Mouse (Mus musculus) thymus, adult 18-20 months (tissue): ENCODE measurements around the gene Wrnip1.

Experiments used
- DNase-seq, 2 experiments: peaks; one replicate each; pipeline ENCODE4 v3.0.0; 2022; ENCODE audit warnings: mixed read lengths in 2 of 2

The Wrnip1 gene

DNA sequence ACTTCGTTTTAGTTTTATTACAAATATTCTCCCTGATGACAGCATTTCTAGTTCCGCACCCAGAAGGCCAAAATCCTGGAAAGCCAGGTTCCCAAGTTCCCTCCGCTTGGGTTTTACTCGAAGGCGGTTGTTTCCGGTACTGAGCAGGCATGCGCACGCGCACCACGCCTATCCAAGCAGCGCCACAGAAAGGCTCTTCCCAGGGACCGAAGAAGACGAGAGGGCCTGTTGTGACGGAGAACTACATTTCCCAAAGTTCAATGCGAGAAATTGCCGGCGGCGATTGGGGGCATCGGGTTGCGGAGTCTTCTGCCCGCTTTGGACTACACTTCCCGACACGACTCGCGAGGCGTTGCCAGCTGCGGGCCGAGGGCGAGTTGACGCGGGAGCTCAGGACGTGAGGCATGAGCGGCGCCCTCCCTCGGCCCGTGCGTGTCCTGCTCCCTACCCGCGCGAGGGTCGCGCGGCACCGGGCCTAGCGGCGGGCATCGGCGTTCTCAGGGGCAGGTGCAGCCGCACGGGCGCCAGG, at the start of gene Wrnip1:
TSS of gene Wrnip1 (plus strand) at position 346 of the 529 bp plus-strand sequence.
- DNase-seq = peak; percentile 95 to 98

DNA sequence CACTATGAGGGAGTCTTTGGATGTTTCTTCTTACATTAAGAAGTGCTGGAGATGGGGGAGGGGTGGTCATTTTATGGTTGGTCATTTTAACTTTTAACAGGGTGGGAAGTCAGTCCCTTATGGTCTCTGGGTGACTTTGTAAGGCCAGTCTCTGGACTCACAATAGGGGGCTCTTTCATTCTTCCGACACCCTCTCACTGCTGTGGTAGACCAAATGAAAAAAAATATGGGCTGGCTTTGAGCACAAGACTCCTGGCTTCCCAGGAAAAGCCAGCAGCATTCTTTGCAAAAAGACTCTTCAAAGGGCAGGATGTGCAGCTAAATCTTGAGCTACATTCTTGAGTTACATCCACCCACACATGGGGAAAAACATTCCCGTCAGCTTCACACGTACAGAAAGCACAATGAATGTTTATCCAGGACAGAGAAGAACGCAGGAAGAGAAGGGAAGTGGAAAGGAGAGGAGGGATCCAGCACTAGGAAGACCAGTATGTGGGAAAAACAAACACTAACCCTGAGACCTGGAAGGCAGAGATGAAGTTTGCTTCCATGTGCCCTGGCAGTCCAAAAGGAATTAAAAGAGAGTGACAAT, 49.7 kb upstream of the Wrnip1 start:
- DNase-seq = no peak

DNA sequence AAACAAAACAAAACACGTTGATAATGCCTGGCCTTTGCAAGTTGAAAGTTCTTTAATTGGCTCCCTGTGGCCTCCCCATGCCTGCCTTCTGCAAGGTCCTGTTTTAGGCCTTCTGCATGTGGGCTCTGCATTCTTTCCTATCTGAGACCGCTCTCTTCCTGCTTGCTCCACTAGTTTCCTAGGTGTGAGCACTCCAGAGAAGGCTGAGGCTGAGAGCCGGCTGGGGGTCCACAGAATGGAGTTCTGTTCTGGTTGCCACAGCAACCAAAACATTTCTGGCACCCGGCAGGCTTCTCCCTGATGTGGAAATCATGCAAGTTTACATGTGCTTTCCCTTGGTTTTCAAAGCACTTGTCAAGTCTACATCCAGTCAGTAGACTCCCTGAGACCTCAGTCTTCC, 42.8 kb upstream of the Wrnip1 start:
- DNase-seq = no peak

DNA sequence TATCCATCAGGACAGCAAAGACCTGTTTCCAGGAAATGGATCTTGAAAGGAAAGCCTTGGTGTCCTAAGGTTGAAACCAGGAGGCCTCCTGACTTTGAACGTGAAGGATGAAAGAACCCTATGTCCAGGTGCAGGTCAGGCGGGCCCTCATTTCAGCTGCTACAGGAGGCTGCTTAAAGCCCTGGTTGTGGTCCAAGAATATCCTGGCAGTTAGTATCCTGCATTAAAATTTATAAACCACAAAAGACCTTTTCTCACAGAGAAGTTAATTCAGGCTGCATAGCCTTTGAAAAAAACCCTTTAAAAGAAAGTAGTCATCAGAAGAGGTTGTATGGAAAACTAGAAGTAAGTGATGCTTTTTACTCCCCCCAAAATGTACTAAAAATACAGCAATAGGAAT, 41.0 kb upstream of the Wrnip1 start:
- DNase-seq = no peak

DNA sequence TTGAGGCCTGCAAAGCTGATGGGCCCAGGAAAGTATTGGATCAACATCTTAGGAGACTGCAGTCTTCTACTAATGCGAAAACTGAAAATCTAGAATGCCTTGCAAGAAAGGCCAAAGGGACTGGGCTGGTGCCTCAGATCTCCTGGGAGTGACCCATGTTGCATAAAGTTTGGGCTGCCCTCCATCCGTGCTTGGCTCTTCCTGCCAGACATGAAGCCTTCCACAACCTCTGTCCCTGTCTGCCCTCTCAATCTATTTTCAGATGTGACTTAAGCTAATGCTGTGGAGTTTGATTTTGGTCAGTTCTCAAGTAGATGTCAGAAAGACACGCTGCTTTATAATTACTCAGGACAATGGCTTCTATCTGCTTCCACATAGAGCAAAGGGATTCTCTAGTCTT, 38.7 kb upstream of the Wrnip1 start:
- DNase-seq = no peak

DNA sequence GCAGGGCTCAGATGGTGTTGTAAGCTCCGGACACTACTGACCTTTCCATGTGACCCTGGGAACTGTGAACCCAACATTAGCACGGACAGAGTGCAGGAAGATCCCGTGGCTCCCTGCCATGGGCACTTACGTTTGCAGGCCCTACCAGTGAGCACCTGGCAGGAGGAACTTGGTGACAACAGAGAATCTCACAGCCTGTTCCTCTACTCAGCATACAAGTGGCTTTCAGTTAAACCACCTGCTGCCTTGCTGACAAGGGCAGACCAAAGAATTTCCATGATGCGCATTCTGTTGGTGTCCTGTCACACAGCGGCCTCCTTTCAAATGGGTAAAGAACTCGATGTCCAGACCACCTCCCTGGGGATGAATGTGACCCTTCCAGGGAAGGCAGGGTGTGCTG, 37.4 kb upstream of the Wrnip1 start:
- peak in 1 of 2 experiments; percentile 9 for DNase-seq

DNA sequence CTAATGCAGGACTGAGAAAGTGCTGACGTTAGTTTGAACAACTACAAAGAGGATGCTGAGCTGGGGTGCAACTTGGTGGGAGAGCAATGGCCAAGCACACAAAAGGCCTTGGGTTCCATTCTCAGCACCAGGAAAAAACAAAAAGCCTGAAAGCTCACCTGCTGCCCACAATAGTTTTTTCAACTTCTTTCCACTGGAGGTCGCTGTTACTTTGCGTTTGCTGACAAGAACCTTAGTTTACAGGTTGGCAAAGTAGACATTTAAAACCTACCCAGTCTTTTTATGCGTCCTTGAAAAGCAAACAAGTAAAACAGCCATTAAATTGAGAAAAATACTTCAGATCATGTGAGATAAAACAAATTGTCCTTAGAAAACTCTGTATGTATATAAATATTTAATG, 33.7 kb upstream of the Wrnip1 start:
- no peak for DNase-seq

DNA sequence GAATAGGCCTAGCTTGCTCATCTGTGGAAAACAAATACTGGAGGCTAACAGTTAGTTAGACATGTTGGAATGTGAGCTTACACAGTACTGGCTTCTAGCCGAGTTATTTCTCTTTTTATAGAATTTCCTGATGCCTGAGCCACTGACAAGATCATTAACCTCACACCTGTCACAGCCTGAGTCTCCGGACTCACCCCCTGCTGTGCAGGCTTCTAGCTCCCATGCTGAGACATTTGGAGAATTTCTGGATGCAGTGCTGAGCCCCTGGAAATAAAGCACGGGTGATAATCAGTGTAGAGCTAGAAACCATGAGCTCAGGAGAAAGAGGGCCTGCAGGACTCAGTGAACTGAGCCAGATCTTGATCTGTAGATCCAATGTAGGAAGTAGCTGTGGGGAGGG, 31.9 kb upstream of the Wrnip1 start:
- no peak for DNase-seq

DNA sequence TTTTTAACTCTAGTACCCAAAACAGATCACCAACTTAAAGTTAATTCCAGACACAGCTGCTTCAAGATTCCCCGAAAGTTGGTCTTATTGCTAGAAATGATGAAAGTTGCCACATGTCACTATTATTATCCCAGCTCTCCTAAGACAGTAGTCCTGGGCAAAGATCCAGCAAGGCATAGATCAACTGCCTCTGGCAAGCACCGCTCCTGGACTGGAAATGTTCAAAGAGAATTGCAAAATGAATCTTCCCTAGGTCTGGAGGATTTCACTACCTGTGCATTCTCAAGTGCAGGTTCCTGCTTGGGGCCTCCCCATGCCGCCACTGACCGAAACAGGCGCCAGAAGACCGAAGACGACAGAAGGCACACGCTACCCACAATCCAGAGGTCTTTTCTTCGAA, 25.9 kb upstream of the Wrnip1 start:
- no peak for DNase-seq

DNA sequence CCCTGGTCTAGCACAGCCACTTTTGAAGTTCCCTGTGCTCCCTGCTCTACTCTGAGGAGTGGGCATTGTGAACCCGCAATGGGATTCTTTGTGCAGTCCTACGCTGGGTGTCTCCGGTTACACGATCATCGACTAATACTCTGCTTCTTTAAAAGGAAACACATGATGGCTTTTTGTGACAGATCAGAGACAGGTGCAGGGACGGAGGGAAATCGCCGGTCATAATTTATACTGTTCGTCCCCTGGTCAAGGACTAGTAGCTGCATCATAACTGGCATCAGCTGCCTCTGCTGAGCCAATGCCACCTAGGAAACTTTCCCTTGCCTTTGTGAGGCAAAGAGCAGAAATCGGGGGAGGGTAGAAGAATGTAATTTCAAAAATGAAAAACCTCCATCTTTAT, 25.5 kb upstream of the Wrnip1 start:
- DNase-seq = no peak

DNA sequence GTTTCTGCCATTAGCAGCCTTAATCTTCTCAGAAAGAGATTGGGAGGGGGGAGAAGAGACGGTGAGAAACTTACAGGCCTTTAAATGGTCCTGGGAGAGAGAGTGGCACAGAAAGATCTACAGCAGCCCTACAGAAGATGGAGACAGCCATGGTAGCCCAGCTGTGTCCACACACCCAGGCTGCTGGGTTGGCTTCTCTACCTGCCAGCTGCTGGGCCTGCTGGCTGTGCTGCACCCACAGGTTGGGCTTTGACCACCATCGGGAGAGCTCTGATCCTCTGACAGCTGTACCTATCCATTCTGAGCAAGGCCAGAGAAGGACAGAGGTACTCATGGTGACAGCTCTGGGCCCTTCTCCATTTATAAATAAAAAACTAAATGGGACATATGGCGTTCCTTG, 23.0 kb upstream of the Wrnip1 start:
- no peak for DNase-seq

DNA sequence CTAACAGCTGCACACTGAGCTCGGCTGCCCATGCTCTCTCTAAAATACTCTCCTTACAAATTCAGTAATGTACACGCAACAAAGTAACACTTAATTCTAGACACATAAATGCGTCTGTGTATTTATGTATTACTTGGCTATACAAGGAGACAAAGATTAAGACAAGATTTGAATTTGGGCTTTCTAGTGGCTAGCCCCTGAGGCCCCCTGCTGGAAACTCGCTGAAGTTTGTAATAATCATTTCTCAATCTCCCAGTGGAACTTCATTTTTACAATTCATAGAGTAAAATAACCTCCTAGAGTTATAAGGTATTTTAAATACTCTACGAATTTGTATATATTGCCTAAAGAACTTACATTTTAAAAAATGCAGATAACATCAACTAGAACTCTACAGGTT, 18.8 kb upstream of the Wrnip1 start:
- DNase-seq = no peak

DNA sequence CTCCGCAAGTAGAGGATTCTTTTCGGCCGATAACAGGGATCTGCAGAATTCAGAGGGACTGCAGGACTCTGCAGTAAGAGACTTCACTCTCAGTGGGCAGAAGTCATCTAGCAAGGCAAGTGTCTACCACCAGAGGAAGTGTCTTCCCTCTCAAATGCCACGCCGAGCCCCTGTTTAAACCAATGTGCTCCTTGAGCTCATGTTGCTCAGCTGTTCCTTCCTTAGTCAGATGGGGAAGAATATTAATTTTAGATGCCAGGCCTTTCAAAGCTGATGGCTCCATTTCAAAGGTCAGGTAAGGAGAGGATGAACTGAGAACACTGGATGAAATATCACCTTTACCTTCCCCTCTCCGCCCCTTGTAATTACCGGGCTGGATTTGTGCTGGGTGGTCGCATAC, 18.0 kb upstream of the Wrnip1 start, which contains the start of gene Mylk4:
TSS of gene Mylk4 (minus strand) at position 139 of the 400 bp plus-strand sequence.
- no peak for DNase-seq

DNA sequence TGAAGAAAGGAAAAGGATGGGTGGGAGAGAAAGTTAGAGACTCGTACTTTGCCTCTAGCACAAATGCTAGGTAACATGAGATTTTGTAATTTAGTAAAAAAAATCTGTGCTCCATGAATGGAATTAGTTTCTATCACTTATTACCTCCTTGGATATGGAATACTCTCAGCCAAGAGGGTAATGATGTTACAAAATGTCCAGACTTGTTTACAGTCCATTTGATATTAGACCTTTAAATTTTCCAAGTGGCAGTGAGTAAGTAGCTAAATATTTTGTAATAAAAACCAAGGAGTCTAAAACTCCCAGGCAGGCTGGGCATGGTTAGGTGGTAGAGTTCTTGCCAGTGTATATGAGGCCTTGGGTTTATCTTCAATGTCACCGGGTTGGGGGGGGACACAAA, 14.3 kb upstream of the Wrnip1 start:
- DNase-seq = no peak

DNA sequence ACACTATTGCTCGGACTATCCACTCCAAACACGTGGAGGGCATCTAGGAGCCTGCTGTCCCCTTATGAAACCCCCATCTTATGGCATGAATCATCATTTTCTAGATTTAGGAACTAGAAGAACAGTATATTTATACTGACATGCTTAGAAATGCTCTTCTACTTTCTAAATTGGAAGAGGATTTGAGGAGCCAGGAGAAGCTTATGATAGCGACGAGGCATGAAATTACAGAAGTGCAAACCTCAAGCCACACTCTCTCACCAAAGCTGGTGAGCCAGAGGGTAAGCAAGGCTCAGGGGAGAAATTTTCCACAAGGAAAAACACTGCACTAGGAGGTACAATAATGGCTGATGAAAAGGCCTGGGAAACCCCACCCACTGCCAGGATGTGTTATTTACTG, 12.1 kb upstream of the Wrnip1 start:
- no peak for DNase-seq

DNA sequence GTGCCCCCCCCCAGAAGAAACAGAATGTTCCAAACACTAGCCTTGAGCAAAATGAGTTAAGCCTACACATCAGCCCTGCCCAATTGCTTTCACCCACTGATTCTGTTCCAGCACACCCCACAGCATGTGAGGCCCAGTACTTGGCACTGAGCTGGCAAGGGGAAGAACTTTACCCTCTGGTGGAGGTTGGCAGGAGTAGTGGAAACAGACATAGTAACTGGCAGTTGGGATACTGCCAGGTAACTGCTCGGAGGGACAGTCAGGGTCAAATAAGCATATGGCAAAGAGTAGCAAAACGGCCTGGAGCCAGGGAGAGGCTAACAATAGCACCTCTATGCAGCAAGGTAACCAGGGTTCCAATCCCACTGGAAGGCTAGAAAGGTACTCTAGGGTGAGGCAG, 7.2 kb upstream of the Wrnip1 start:
- DNase-seq = no peak

DNA sequence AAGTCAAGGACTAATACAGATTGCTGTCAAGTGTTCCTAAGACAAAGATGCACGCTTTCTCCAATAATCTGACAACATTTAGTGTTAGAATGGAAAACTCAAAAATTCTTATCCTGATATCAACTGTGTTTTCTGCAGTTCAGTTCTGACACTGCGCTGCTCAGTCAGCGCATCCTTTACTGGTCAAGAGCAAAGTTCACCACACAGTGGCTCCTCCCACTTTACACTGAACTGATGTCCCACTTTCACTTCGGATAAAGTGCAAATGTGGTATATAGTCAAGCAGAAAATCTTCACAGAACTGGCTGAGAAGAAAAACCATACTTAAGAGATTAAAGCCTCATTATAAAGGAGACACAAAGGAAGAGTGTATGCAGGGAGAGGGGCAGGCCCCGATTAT, 6.7 kb upstream of the Wrnip1 start:
- DNase-seq = no peak

DNA sequence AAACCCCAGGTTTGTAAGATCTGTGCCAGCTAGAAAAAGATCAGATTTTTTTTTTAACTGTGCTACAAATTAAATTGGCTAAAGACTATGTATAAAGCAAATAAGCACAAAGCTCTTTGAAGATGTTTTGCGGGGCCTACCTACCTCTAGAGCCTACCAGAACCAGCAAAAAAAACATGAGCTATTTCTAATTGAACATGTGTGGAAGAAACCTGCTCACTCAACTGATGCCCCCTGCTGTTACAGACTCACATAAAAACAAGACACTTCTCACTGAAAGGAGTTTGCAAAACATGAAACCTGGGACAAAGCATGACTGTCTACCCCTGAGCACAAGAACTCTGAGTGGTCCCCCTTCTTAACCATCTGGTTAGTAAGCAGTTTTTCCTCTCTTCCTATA, 4.8 kb upstream of the Wrnip1 start:
- DNase-seq = no peak

DNA sequence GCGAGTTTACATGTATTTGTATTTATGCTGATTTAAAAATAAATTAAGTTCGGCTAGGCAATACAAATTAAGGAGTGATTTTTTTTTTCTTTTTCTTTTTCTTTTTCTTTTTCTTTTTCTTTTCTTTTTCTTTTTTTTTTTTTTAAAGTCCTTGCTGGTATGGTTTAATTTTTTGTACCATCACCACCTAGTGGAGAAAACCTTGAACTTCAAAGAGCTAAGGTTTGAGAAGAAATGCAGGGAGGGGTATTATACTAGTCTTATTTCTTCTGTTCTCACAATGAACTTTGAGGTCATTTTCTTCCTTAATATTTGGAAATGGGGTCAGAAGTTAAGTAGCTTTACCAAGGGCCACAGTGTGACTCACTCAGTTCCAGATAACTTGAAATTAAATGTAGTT, 2.7 kb upstream of the Wrnip1 start:
- DNase-seq = no peak

DNA sequence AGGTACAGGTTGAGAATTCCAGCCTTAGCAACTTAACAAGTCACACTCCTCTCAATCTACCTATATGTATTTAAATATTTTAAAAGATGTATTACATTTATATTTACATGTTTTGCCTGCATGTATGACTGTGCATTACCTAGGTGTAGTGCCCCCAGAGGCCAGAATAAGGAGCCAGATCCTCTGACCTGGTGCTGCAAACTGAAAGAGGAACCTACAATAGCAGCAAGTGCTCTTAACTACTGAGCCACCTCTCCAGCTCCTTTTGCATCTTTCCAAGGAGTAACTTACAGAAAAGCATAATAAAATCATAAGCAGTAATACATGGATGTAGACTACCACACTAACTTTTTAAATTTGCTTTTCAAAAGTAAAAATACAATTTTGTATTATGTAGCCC, 979 bp upstream of the Wrnip1 start:
- DNase-seq = peak in 1 of 2 experiments; percentile 20

DNA sequence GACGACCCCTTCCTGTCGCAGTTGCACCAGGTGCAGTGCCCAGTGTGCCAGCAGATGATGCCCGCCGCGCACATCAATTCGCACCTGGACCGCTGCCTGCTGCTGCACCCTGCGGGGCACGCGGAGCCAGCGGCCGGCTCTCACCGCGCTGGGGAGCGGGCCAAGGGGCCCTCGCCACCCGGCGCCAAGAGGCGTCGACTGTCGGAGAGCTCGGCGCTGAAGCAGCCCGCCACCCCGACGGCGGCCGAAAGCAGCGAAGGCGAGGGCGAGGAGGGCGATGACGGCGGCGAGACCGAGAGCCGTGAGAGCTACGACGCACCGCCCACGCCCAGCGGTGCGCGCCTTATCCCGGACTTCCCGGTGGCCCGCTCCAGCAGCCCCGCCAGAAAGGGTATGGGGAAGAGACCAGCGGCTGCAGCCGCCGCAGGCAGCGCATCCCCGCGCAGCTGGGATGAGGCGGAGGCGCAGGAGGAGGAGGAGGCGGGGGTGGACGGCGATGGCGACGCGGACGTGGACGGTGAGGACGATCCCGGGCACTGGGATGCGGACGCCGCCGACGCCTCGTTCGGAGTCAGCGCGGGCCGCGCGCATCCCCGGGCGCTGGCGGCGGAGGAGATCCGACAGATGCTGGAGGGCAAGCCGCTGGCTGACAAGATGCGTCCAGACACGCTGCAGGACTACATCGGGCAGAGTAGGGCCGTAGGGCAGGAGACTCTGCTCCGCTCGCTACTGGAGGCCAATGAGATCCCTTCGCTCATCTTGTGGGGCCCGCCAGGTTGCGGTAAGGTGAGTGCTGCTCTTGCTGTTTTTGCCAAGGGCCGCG, 632 bp downstream of the Wrnip1 start, which contains the start of gene D930007J09Rik:
TSS of gene D930007J09Rik (minus strand) at position 591 of the 823 bp plus-strand sequence.
- peak; percentile 29 to 45 for DNase-seq

DNA sequence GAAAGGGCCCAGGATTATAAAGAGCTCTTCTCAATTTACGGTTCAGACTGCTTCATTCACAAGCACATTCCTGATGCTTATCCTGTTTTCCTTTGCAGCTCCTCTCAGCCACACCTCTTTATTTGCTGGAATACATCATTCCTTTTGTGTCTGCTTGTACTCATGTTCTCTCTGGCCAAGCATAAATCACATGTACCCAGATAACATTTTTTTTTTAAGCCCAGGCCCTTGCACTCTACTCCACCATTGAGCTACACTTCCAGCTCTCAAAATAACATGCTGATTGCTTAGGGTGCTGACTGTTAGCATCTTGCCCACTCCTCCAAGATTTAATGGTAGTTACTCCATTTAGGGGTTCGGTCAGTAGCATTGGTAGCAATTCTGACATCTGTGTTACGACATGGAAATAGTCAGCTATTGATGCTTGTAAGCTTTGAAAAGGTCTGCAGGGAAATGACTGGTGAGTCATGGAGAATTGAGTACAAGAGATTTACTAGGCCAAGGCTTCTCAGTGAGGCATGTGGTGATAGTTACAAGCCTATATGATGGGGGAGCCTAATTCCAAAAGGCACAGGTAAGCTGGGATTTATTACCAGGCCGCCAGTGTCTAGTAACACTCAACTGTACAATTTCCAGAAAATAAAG, 2.0 kb downstream of the Wrnip1 start:
- DNase-seq = no peak

DNA sequence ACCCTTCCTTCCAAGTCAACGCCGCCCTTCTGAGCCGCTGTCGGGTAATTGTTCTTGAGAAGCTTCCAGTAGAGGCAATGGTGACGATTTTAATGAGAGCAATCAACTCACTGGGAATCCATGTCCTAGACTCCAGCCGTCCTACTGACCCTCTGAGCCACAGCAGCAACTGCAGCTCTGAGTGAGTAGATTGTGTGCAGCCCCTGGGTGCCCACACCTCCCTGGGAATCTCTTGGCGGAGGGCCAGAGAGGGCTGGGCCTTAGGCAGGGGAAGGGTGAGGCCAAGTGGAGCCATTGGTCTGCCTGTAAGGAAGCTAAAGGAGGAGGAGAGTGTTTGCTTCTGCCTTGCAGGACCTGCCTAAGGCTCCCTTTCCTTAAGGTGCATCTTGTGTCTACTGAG, 5.0 kb downstream of the Wrnip1 start:
- DNase-seq = no peak

DNA sequence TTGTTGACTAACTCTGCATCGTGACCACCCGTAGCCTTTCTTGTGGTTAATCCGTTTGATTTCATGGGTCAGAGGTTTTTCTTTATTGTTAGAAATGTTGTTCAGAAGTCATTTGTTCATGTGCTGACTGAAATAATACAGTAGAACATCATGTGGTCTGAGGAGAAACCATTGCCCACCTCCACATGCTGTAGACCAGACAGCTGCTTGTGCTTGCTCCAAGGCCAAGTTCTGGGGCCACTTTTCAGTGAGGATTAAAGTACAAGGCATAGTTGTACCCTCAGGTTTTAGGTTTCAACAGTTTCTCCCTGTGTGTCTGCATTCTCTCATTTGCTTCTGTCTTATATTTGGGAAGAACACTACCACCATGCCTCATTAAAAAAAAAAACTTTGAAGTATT, 5.8 kb downstream of the Wrnip1 start:
- no peak for DNase-seq
